Mouse (Mus musculus): ENCODE measurements around the gene Vmn1r85. TPM values are rescaled to one million over a fixed set of nuclear protein-coding genes. Genes with fewer than 3 reads are reported as not detected.
A peak's percentile ranks its signal among the peaks of the same experiment; 100 is the strongest.

The Vmn1r85 gene
- polyA plus RNA-seq, 1 experiment from 2014 or later, result not detected

DNA sequence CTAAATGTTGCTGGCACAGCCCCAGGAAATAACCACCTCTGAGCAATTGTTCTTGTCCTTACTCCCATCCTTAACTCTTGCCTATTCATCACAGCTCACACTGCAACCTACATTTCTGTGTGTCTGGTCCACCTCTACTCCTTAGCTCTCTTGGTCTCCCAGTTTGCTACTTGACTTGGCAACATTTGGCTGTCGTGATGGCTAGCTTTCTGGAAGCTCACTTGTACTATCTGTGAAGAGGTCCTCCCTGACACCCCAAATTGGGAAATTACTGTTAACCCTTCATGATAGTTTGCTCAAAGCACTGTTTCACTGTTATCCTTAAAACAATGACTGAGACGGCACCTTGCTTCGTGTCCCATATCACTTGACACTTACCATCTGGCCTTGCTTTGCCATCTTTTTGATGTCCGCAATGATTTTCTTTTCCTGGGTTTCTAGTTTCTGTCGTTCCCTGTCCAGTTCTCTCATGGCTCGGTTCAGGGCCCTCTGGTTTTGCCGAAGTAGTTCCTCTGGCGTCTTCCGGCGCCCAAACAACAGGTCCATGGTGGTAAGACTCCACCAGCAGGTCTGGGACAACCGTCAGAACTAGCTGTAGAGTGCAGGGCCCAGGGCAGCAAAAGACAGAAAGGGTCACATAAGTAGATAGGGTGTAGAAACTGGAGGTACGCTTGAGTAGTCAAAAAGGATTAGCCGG is 61.4 kb downstream of the Vmn1r85 start:
- Histone ChIP-seq H3K36me3 (ENCODE audit: insufficient read depth) (peaks cover 71% of the 10 kb centered on the region), H3K4me2 (peak overlapping the region; percentile 90), H3K9ac (peak overlapping the region; percentile 80), H3K27me3 (ENCODE audit: insufficient read depth, low read length) (no peaks in the 10 kb centered on the region), H3K9me3 (ENCODE audit: low read depth, low read length) (no peaks in the 10 kb centered on the region), H3K4me1 (ENCODE audit: insufficient read depth) (no peaks in the 10 kb centered on the region), H3K27ac (ENCODE audit: low read depth) (peak overlapping the region; percentile 89), H3K4me3 (ENCODE audit: low read depth, low read length) (peak overlapping the region; percentile 63)
- ATAC-seq (ENCODE audit: insufficient read depth) (no peak), DNase-seq (no peak)
- 43% methylated on average over 13 of the region's 13 CpGs for WGBS
- no peak for TF ChIP-seq CTCF (IDR thresholded peaks at IDR 0.05; ENCODE audit: low read depth)

Other genes with a start within 250 kb of the Vmn1r85 start
- gene Zfp128, start 214.0 kb downstream of the Vmn1r85 start, polyA plus RNA-seq (2014; fragmentation: Nextera tagmentation; extraction: Ambion mirVana), result 4.3 and 4.7 TPM in 2 replicates
- 22.2 and 23.4 TPM in 2 replicates for gene Zscan22, start 197.4 kb downstream of the Vmn1r85 start, polyA plus RNA-seq (2014; fragmentation: Nextera tagmentation; extraction: Ambion mirVana)
- gene Rps5, start 172.9 kb downstream of the Vmn1r85 start, polyA plus RNA-seq (2014; fragmentation: Nextera tagmentation; extraction: Ambion mirVana), result 1,356 and 1,409 TPM in 2 replicates
- 0.73 and 0.97 TPM in 2 replicates for gene Rnf225, start 167.8 kb downstream of the Vmn1r85 start, polyA plus RNA-seq (2014; fragmentation: Nextera tagmentation; extraction: Ambion mirVana)
- gene Zfp324, start 129.3 kb downstream of the Vmn1r85 start, polyA plus RNA-seq (2014; fragmentation: Nextera tagmentation; extraction: Ambion mirVana), result 9.6 and 11.1 TPM in 2 replicates
- 8.1 TPM in 2 replicates for gene Zfp446, start 117.3 kb downstream of the Vmn1r85 start, polyA plus RNA-seq (2014; fragmentation: Nextera tagmentation; extraction: Ambion mirVana)
- gene Slc27a5, start 97.0 kb downstream of the Vmn1r85 start, polyA plus RNA-seq (2014; fragmentation: Nextera tagmentation; extraction: Ambion mirVana), result not detected in 2 replicates
- gene Trim28, start 96.1 kb downstream of the Vmn1r85 start, polyA plus RNA-seq (2014; fragmentation: Nextera tagmentation; extraction: Ambion mirVana), result 458 and 511 TPM in 2 replicates
- gene Zbtb45, start 85.1 kb downstream of the Vmn1r85 start, polyA plus RNA-seq (2014; fragmentation: Nextera tagmentation; extraction: Ambion mirVana), result 29.8 and 30.4 TPM in 2 replicates
- gene Chmp2a, start 60.4 kb downstream of the Vmn1r85 start, polyA plus RNA-seq (2014; fragmentation: Nextera tagmentation; extraction: Ambion mirVana), result 123 and 128 TPM in 2 replicates
- gene Ube2m, start 56.9 kb downstream of the Vmn1r85 start, polyA plus RNA-seq (2014; fragmentation: Nextera tagmentation; extraction: Ambion mirVana), result 150 and 168 TPM in 2 replicates
- gene Mzf1, start 40.4 kb downstream of the Vmn1r85 start, polyA plus RNA-seq (2014; fragmentation: Nextera tagmentation; extraction: Ambion mirVana), result 2.3 and 3.3 TPM in 2 replicates
- gene Vmn1r86, start 24.7 kb upstream of the Vmn1r85 start, polyA plus RNA-seq (2014; fragmentation: Nextera tagmentation; extraction: Ambion mirVana), result not detected in 2 replicates
- not detected in 2 replicates for gene Vmn1r87, start 45.0 kb upstream of the Vmn1r85 start, polyA plus RNA-seq (2014; fragmentation: Nextera tagmentation; extraction: Ambion mirVana)
- gene Vmn1r88, start 64.4 kb upstream of the Vmn1r85 start, polyA plus RNA-seq (2014; fragmentation: Nextera tagmentation; extraction: Ambion mirVana), result not detected in 2 replicates
- not detected in 2 replicates for gene Vmn1r89, start 117.8 kb upstream of the Vmn1r85 start, polyA plus RNA-seq (2014; fragmentation: Nextera tagmentation; extraction: Ambion mirVana)
- 122 and 135 TPM in 2 replicates for gene Lig1, start 182.1 kb upstream of the Vmn1r85 start, polyA plus RNA-seq (2014; fragmentation: Nextera tagmentation; extraction: Ambion mirVana)
- 8.1 and 10.2 TPM in 2 replicates for gene Zswim9, start 183.5 kb upstream of the Vmn1r85 start, polyA plus RNA-seq (2014; fragmentation: Nextera tagmentation; extraction: Ambion mirVana)
- gene Pla2g4c, start 229.5 kb upstream of the Vmn1r85 start, polyA plus RNA-seq (2014; fragmentation: Nextera tagmentation; extraction: Ambion mirVana), result 1.5 and 1.6 TPM in 2 replicates